Mouse (Mus musculus) G1E (cell line): Measurements from ENCODE around the gene Pla2g1b. TPM values are rescaled to one million over a fixed set of nuclear protein-coding genes. Genes with fewer than 3 reads are reported as not detected.

Experiments
- ATAC-seq: 2 replicates; pipeline ENCODE4 v1.8.0; 2016; ENCODE audit warnings: mild to moderate bottlenecking; ENCODE audit not compliant: insufficient number of reproducible peaks, poor library complexity, low FRiP score, severe bottlenecking; ENCODE audit errors: extremely low read depth
- DNase-seq: peaks from one replicate; pipeline ENCODE4 v3.0.0; 2012; ENCODE audit warnings: low spot score
- H3K27me3 ChIP-seq: 2 replicates; pipeline ENCODE4 v1.6.1; 2012; ENCODE audit warnings: mild to moderate bottlenecking, low read length, inconsistent platforms; ENCODE audit not compliant: insufficient read depth
- H3K36me3 ChIP-seq: replicated peaks from 2 replicates; pipeline ENCODE3; 2012; ENCODE audit warnings: mild to moderate bottlenecking, inconsistent platforms
- H3K4me1 ChIP-seq: 2 replicates; pipeline ENCODE4 v1.6.1; 2012; ENCODE audit warnings: low read depth, low read length, inconsistent platforms, mixed read lengths; ENCODE audit not compliant: insufficient read depth
- H3K4me3 ChIP-seq: 2 replicates; pipeline ENCODE4 v1.5.1; 2012; ENCODE audit warnings: low read depth, mild to moderate bottlenecking, inconsistent platforms, low read length, moderate library complexity, mixed read lengths
- H3K9me3 ChIP-seq: replicated peaks from 2 replicates; pipeline ENCODE4 v1.6.1; 2012; ENCODE audit warnings: inconsistent platforms
- CTCF ChIP-seq: IDR thresholded peaks from 2 replicates; pipeline ENCODE4 v1.5.1; 2012; ENCODE audit warnings: low read depth, low read length, inconsistent platforms, mixed read lengths
- GATA1 ChIP-seq: IDR thresholded peaks from 2 replicates; pipeline ENCODE4 v1.6.1; 2012; ENCODE audit warnings: borderline replicate concordance, low read length, inconsistent platforms, mixed read lengths
- GATA2 ChIP-seq: IDR thresholded peaks from 2 replicates; pipeline ENCODE4 v1.6.1; 2012; ENCODE audit warnings: low read depth, low read length, inconsistent platforms, borderline replicate concordance
- POLR2AphosphoS5 ChIP-seq: IDR thresholded peaks from 2 replicates; pipeline ENCODE4 v1.6.1; 2012; ENCODE audit warnings: low read depth, low read length, inconsistent platforms; ENCODE audit not compliant: insufficient replicate concordance
- TAL1 ChIP-seq: conservative IDR thresholded peaks from 2 replicates; pipeline ENCODE4 v1.6.1; 2012; ENCODE audit warnings: low read depth, low read length, inconsistent platforms, mixed read lengths
- polyA plus RNA-seq: library from polyadenylated mRNA; stranded (reverse); fragments of >175 nt; gene quantifications from 2 replicates; pipeline ENCODE4 v1.2.3, GENCODE M21; 2012
- total RNA-seq, 2 experiments: library from RNA; stranded (forward) in 1 of 2; stranded (reverse) in 1 of 2; fragments of 200-1000 nt in 1 of 2; fragments of >200 nt in 1 of 2; fragmentation: Nextera tagmentation in 1 of 2; gene quantifications; 2 replicates each; pipeline ENCODE4 v1.2.3; 2014 to 2017

Gene Pla2g1b
- total and polyA plus RNA-seq, 3 experiments, result 0.18 TPM; not detected in 2

DNA sequence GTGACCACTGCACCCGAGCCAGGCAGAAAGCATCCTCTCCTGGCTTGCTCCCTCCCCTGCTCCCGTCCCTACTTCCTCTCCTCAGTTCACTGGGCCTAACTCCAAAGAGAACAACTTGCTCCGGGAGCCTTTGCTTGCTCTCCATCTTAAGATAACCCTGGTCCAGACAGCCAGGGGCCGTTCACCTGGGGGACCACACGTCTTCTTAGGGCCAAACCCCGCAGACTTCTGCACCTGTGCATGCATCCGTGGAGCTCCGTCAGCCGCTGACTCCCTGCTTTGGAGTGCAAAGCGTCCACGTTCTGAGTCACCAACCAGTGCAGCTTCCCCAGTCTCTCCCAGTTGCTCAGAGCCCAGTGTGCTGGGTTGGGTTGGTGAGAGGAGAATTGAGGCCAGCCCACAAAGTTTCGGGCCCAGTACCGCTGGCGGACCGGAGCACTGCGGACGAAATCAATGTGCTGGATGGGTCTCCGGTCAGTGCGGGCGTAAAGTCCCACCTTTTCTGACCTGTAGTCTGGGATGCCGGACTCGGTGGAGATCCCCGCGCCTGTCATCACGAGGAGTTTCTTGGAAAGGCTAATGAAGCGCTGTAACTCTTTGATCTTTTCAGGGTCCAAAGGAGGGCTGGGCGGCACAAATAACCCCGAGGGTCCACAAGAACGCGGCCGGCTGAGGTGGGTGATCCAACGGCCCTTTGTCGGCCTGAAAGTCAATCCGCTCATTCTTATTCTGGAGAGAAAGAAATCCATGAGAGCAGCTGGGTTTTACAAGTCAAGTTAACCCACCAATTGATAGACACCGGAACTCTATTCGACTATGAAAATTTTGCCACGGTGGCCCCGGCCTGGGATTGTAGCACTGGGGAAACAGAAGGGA, 16.6 kb downstream of the Pla2g1b start:
- Histone ChIP-seq H3K4me3 (no peak overlapping the region; the same call in 1 of the 2 replicates), H3K27me3 (no peaks in the 10 kb centered on the region), H3K36me3 (peaks cover 41% of the 10 kb centered on the region), H3K9me3 (no peaks in the 10 kb centered on the region), H3K4me1 (peaks cover 25% of the 10 kb centered on the region)
- no peak for DNase-seq
- no peak for ATAC-seq
- TF ChIP-seq GATA1 (no peak), GATA2 (no peak), POLR2AphosphoS5 (no peak)

DNA sequence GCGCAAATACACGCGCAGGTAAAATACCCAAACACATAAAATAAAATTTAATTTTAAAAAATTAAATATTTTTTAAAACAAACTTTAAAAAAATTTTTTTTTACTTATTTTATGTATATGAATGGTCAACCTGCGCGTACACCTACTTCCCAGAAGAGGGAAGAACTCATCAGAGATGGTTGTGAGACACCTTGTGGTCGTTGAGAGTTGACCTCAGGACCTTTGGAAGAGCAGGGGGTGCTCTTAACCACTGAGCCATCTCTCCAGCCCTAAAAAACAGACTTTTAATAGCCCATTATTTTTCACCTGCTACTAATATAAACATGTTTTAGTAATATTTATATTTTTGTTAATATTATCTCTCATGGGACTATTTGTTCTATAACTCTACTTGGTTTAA, 17.3 kb downstream of the Pla2g1b start:
- no peak for TF ChIP-seq GATA2
- TF ChIP-seq TAL1, result no peak
- TF ChIP-seq GATA1, result no peak
- no peak for TF ChIP-seq POLR2AphosphoS5
- no peak for TF ChIP-seq CTCF
- peaks cover 27% of the 10 kb centered on the region for H3K4me1 ChIP-seq
- DNase-seq, result no peak
- H3K27me3 ChIP-seq, result no peaks in the 10 kb centered on the region
- H3K9me3 ChIP-seq, result no peaks in the 10 kb centered on the region
- no peak overlapping the region for H3K4me3 ChIP-seq
- peaks cover 35% of the 10 kb centered on the region for H3K36me3 ChIP-seq
- ATAC-seq, result no peak

DNA sequence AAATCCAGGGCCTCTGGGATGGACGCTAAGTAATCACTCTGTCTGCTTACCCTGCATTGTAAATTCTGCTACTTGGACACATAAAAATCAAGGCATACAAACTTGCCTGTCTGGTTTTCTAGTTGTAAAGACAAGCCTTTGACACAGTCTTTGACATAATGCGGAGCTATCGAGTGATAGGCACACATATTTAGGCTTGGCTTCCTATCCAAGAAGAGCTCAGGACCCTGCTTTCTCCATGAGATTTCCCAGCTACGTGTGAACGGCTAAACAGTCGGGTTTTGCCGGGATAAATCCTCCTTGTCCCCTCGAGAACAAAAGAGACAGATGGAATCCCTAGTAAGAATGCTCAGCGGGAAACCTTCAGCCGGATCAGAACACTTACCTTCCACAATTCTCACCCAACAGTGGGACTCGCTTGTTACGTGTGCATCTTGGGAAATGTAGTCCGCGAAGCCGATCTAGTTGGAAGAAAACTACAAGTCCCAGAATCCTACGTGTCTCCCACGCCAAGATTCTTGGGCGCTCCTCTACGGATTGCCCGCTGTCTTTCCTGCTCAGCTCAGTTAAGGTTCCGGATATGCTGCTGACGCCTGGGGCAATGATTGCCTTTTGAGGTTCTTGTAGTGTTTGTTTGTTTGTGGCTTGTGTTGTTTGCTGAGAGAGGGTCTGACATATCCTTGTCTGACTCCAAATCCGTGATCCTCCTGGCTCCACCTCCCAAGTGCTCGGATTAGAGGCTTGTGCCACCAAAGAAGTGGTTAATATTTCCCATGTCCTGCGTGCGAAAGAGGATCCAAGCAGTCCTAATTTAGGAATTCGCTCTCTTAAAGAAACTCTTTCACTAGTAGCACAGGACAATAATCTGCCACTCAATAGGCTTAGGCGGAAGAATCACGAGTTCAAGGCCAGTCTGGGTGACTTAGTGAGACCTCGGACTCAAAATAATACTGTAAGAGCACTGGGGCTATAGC, 18.2 kb downstream of the Pla2g1b start, which contains the start of gene Sirt4:
TSS of gene Sirt4 (minus strand) at position 779 of the 974 bp plus-strand sequence.
- no peaks in the 10 kb centered on the region for H3K9me3 ChIP-seq
- H3K4me1 ChIP-seq, result peaks cover 35% of the 10 kb centered on the region
- TF ChIP-seq GATA2 (no peak), TAL1 (no peak), GATA1 (no peak), CTCF (no peak), POLR2AphosphoS5 (no peak)
- DNase-seq, result peak; percentile 77
- peaks cover 35% of the 10 kb centered on the region for H3K36me3 ChIP-seq
- peak; percentile 89 for ATAC-seq
- H3K27me3 ChIP-seq, result no peaks in the 10 kb centered on the region
- peak within 1 kb of the TSS; percentile 69 for H3K4me3 ChIP-seq

DNA sequence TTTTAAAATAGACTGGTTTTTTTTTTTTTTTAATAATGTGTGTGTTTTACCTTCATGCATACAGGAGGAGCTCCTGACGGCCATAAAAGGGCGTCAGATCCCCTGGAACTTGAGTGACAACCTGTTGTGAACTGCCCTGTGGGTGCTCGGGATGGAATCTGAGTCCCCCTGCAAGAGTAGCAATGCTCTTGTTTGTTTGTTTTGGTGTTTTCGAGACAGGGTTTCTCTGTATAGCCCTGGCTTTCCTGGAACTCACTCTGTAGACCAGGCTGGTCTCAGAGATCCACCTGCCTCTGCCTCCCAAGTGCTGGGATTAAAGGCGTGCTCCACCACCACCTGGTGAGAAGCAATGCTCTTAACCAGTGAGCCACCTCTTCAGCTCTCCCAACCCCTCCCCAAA, 18.9 kb downstream of the Pla2g1b start:
- peaks cover 40% of the 10 kb centered on the region for H3K4me1 ChIP-seq
- peak overlapping the region; percentile 69; the same call in 1 of the 2 replicates for H3K4me3 ChIP-seq
- TF ChIP-seq GATA1 (no peak), CTCF (no peak), TAL1 (no peak), GATA2 (no peak), POLR2AphosphoS5 (no peak)
- peaks cover 27% of the 10 kb centered on the region for H3K36me3 ChIP-seq
- ATAC-seq (no peak), DNase-seq (no peak)
- no peaks in the 10 kb centered on the region for H3K9me3 ChIP-seq
- H3K27me3 ChIP-seq, result no peaks in the 10 kb centered on the region

DNA sequence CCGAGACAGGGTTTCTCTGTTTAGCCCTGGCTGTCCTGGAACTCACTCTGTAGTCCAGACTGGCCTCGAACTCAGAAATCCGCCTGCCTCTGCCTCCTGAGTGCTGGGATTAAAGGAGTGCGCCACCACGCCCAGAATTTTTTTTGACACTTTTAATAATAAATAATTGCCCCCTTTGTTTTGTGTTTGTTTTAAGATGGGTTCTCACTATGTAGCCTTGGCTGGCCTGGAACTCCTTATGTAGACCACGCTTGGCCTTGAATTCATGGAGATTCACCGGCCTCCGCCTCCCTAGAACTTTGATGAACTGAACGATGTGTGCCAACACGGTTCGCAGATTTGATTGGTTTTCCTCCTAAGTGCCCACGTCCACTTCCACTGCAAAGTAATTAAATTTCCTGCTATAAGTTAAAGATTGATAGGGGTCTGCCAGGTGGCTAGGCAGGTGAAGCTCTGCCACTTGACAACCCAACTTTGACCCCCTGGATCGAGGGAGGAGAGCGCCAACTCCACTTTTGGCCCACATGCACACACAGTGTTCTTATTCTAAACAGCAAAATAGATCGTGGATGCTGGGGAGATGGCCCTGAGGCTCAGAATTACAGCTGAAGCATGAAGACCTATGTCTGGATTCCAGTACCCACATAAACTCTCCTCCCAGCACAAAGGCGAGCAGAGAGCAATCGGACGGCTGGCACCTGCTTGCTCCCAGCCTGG, 19.6 kb downstream of the Pla2g1b start:
- no peaks in the 10 kb centered on the region for H3K27me3 ChIP-seq
- TF ChIP-seq GATA2, result no peak
- TF ChIP-seq GATA1, result no peak
- no peak for TF ChIP-seq TAL1
- H3K4me1 ChIP-seq, result peaks cover 39% of the 10 kb centered on the region
- no peak overlapping the region for H3K4me3 ChIP-seq
- no peak for DNase-seq
- no peak for ATAC-seq
- peaks cover 20% of the 10 kb centered on the region for H3K36me3 ChIP-seq
- no peaks in the 10 kb centered on the region for H3K9me3 ChIP-seq

DNA sequence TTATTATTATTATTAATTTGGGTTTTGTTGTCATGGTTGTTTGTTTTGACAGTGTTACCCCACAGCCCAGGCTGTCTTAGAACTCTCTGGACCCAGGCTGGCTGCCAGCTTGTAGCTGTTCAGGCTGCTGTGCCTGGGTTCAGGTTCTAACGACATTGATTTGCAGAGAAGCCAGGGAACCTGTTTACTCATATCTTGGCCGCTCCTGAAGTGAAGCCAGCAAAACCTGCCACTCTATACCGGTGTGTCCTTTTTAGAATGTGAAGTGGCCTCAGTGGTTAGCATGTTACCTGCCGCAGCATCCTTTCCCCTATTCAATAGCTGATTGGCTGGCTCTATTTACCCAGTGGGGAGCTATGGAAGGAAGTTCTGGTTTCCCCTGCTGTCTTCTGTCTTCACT, 20.7 kb downstream of the Pla2g1b start:
- no peak for DNase-seq
- no peaks in the 10 kb centered on the region for H3K9me3 ChIP-seq
- peaks cover 48% of the 10 kb centered on the region for H3K4me1 ChIP-seq
- TF ChIP-seq TAL1 (no peak), GATA1 (no peak)
- H3K27me3 ChIP-seq, result no peaks in the 10 kb centered on the region
- H3K4me3 ChIP-seq, result no peak overlapping the region
- ATAC-seq, result no peak
- peaks cover 13% of the 10 kb centered on the region for H3K36me3 ChIP-seq
